Mouse (Mus musculus) liver (tissue): ENCODE results near the gene Cntn6.

ENCODE experiments used
- DNase-seq: peaks from one replicate; pipeline ENCODE4 v3.0.0-alpha.2; 2020; ENCODE audit warnings: mixed read lengths

Gene Cntn6

DNA sequence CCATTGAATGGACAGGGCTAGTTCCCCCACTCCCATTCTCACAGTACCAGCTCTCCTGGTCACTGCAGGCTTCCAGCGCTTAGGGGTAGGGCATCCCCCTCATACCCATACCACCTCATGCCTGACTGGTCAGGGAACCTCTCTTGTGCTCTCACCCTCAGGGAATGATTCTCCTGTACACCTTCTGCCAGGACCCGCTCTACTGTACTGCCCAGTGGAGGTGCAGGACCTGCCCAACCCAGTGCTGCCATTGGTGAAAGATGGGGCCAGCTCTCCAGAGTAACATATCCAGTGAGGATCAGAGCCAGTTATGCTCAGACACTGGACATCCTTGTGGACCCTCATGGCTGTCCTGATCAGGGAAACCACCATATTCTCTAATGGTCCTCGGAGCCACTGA, 291.3 kb downstream of the Cntn6 start:
- DNase-seq: no peak

DNA sequence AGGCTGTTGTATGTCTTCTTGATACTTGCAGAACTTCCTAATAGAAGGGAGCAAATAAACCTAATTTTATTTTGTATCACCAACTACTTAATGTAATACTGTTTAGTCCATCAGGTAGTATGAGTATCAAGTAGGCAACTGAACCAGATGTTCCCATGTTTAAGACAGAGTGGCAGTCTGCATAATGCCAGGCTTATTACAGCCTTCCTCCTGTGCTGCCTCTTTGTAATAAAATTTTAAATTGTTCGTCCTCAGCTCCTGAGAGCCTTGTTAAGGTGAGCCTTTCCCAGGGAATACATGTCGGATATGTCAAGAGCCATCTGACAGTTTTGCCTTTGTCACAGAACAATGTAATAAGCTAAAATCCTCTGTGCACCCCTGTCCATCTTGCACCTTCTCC, 294.9 kb downstream of the Cntn6 start:
- no peak for DNase-seq

DNA sequence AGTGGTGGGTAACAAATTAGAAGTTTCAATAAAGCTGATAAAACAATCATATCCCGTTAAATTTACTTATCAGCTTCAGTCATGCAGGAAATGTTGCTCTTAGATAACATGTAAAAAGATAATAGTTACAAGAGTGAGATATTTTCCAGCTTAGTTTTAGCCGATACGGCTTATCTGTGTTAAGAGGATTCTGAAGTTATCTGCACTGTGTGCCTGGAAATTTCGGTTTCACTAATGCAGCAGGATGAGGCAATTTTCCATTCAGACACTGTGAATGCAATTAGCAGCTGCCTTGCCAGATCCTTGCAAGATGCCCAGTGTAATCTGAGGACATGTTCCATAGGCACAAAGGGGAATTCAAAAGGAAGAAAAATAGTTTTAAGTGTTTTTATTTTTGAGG, 315.9 kb downstream of the Cntn6 start:
- no peak for DNase-seq

DNA sequence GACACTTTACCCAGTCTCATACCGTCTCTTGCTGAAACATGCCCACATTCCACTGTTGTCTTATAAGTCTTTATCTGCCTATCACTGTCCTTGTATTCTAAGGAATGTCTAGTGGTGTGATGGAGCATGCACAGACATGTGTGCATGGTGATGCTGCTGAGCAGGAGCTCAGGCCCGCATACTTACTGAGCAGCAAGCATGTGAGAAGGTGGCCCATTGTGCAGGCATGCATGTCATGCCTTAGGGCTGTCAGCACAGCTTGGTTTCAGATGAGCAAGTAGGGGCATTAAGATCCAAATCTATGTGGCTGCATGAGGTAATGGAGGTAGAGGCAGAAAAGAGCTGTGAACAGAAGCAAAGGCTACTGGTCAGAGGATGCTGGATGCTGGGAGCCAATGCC, 323.0 kb downstream of the Cntn6 start:
- DNase-seq: no peak

DNA sequence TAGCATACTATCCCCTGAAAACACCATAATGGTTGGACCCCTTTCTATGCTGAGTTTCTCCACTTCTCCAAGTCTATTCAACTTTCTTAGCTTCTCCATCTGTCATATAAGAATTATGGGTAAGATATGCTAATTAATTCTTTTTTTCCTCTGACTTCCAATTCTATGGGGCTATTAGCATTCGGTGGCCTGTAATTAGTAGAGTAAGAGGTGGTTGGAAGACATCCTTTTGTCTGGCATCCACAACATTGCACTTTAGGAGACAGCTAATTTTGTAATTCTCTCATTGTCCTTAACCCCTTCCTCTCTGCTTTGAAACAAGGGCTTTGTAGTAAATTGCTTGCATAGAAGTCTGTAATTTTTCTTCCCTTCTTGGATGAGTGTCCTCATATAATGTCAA, 387.1 kb downstream of the Cntn6 start:
- no peak for DNase-seq

DNA sequence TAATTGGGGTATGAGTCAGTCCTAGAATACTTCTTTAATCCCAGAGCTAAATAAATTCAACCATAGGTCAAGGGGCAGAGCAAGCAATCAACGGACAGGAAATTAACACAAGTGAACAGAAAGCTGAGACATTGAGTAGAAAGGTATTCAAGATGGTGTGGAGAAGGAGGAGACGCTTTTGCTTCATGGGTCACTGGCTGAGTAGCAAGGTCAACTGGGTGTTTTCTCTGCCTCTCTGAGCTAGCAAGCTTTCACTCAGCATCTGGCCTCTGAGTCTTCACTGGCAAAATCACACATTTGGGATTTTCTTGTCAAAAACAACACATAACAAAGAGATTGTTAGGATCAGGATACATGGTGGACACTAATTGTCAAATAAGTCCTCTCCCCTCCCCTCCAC, 391.4 kb downstream of the Cntn6 start:
- DNase-seq: no peak

DNA sequence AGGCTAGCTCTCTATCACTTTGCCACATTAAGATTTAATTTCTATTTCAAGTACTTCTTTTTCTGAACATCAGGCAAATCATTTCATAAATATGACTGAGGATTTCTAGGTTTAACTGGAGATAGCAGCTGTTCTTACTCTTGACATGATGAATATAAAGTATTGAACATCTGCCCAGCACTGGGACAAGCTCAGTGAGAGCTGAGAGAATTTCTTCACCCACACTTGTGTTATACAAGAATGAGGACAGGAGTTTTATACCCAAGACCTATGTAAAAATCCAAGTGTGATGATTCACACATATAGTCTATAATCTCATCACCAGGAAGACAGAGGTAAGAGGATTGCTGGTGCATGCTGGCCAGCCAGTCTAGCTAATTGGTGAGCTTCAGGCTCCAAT, 393.2 kb downstream of the Cntn6 start:
- DNase-seq: no peak

DNA sequence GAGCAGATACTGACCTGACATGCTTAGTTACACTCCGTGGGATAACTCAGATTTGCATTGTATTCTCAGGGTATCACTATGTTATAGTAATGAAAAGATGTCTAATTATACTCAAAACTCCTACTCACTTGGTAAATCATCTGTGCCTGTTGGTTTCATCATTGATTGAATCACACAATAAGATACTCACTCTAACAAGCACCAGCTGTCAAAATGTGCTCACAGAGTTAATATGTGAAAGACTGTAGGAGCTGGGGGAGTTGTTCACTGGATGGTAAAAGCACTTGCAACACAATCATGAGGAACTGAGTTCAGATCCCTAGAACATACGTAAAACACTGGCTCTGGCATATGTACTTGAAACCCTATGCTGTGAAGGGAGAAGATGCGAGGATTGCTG, 398.5 kb downstream of the Cntn6 start:
- DNase-seq: no peak
